Mouse (Mus musculus) lung, postnatal 0 days (tissue): Measurements from ENCODE around the gene Rrp7a. TPM values are rescaled to one million over a fixed set of nuclear protein-coding genes. Genes with fewer than 3 reads are reported as not detected.

Source experiments
- ATAC-seq: fragments of 200-750 bp; cut with Nextera tagmentation; 2 replicates; pipeline ENCODE4 v1.8.0; 2017; ENCODE audit warnings: moderate library complexity
- DNase-seq: peaks from one replicate; pipeline ENCODE4 v3.0.0-alpha.2; 2016; ENCODE audit warnings: low spot score
- H3K27ac ChIP-seq: fragments of 300-500 bp; sonication (generic); 2 replicates; pipeline ENCODE4 v1.5.1; 2014; ENCODE audit warnings: antibody characterized with exemption, mild to moderate bottlenecking, low read length, mixed read lengths
- H3K27me3 ChIP-seq: fragments of 300-500 bp; sonication (generic); replicated peaks from 2 replicates; pipeline ENCODE4 v1.6.1; 2014; ENCODE audit warnings: low read length, mixed read lengths; ENCODE audit not compliant: insufficient read depth
- H3K36me3 ChIP-seq: fragments of 300-500 bp; sonication (generic); 2 replicates; pipeline ENCODE4 v1.6.1; 2014; ENCODE audit warnings: low read length, mixed read lengths; ENCODE audit not compliant: insufficient read depth
- H3K4me1 ChIP-seq: fragments of 300-500 bp; sonication (generic); 2 replicates; pipeline ENCODE4 v1.6.1; 2014; ENCODE audit warnings: antibody characterized with exemption, low read depth, low read length, mixed read lengths; ENCODE audit not compliant: insufficient read depth
- H3K4me2 ChIP-seq: fragments of 300-500 bp; sonication (generic); replicated peaks from 2 replicates; pipeline ENCODE4 v1.6.1; 2014; ENCODE audit warnings: low read depth, mild to moderate bottlenecking, low read length, moderate library complexity, mixed read lengths
- H3K4me3 ChIP-seq: fragments of 300-500 bp; sonication (generic); 2 replicates; pipeline ENCODE4 v1.5.1; 2014; ENCODE audit warnings: low read depth, low read length
- H3K9ac ChIP-seq: fragments of 300-500 bp; sonication (generic); replicated peaks from 2 replicates; pipeline ENCODE4 v1.6.1; 2014; ENCODE audit warnings: low read depth, mild to moderate bottlenecking
- H3K9me3 ChIP-seq: fragments of 300-500 bp; sonication (generic); 2 replicates; pipeline ENCODE4 v1.6.1; 2016; ENCODE audit warnings: low read length, mixed read lengths
- CTCF ChIP-seq: IDR thresholded peaks from 2 replicates; pipeline ENCODE4 v1.5.1; 2016; ENCODE audit warnings: antibody characterized with exemption, mild to moderate bottlenecking
- EP300 ChIP-seq: IDR thresholded peaks from 2 replicates; pipeline ENCODE4 v1.6.1; 2016; ENCODE audit warnings: antibody characterized with exemption, mild to moderate bottlenecking, control low read depth
- WGBS: fragments of 180-500 bp; shearing (Covaris S2); extraction: QIAGEN DNeasy Blood & Tissue Kit; methylation state at CpG from one replicate; pipeline ENCODE4 v1.1.7; 2014; 5-methylcytosine and 5-hydroxymethylcytosine counted together
- polyA plus RNA-seq: library from polyadenylated mRNA; unstranded; fragments of >200 nt; fragmentation: Nextera tagmentation; extraction: Ambion mirVana; gene quantifications from 2 replicates; pipeline ENCODE4 v1.2.1, GENCODE M21; 2015

Gene Rrp7a
- polyA plus RNA-seq, 1 experiment from 2014 or later: 38.2 TPM

- H3K4me2 ChIP-seq: no peak overlapping the region
- TF ChIP-seq CTCF (no peak), EP300 (no peak)
- 62% methylated on average over 5 of the region's 5 CpGs for WGBS
Observed at GRCm38 (mm10) chr15:83083530-83083929, 39.1 kb downstream of the Rrp7a start.

GRCm38 (mm10) chr15:83075607-83076525 is 46.7 kb downstream of the Rrp7a start:
- WGBS: 22% methylated on average over 27 of the region's 27 CpGs
- ATAC-seq (no peak), DNase-seq (peak; percentile 24)
- no peak overlapping the region for H3K4me3 ChIP-seq
- peak overlapping the region; percentile 44 for H3K4me2 ChIP-seq
- no peaks in the 10 kb centered on the region for H3K27me3 ChIP-seq
- no peaks in the 10 kb centered on the region for H3K9me3 ChIP-seq
- no peaks in the 10 kb centered on the region for H3K36me3 ChIP-seq
- TF ChIP-seq EP300: no peak
- no peak overlapping the region for H3K9ac ChIP-seq
- H3K4me1 ChIP-seq: no peaks in the 10 kb centered on the region
- no peak overlapping the region for H3K27ac ChIP-seq

More at GRCm38 (mm10) chr15:83083530-83083929, 39.1 kb downstream of the Rrp7a start:
- no peaks in the 10 kb centered on the region for H3K36me3 ChIP-seq
- no peaks in the 10 kb centered on the region for H3K9me3 ChIP-seq
- no peaks in the 10 kb centered on the region for H3K4me1 ChIP-seq
- ATAC-seq: no peak
- no peak for DNase-seq
- H3K4me3 ChIP-seq: no peak overlapping the region
- H3K27ac ChIP-seq: no peak overlapping the region
- no peaks in the 10 kb centered on the region for H3K27me3 ChIP-seq
- no peak overlapping the region for H3K9ac ChIP-seq

GRCm38 (mm10) chr15:83074179-83074578 is 48.4 kb downstream of the Rrp7a start:
- DNase-seq (peak; percentile 29), ATAC-seq (no peak)
- 58% methylated on average over 4 of the region's 4 CpGs for WGBS
- TF ChIP-seq CTCF: no peak
- TF ChIP-seq EP300: no peak
- Histone ChIP-seq H3K4me1 (no peaks in the 10 kb centered on the region), H3K9ac (no peak overlapping the region), H3K27ac (no peak overlapping the region), H3K4me2 (no peak overlapping the region), H3K4me3 (no peak overlapping the region), H3K27me3 (no peaks in the 10 kb centered on the region), H3K36me3 (no peaks in the 10 kb centered on the region), H3K9me3 (no peaks in the 10 kb centered on the region)

GRCm38 (mm10) chr15:83071752-83072151 is 50.8 kb downstream of the Rrp7a start:
- no peak overlapping the region for H3K4me3 ChIP-seq
- no peaks in the 10 kb centered on the region for H3K4me1 ChIP-seq
- H3K9me3 ChIP-seq: no peaks in the 10 kb centered on the region
- H3K36me3 ChIP-seq: no peaks in the 10 kb centered on the region
- no peak overlapping the region for H3K27ac ChIP-seq
- no peak overlapping the region for H3K9ac ChIP-seq
- ATAC-seq (no peak), DNase-seq (no peak)
- TF ChIP-seq EP300 (no peak), CTCF (peak; percentile 34; the same call in 1 of the 2 replicates)
- 88% methylated on average over 5 of the region's 5 CpGs for WGBS
- no peaks in the 10 kb centered on the region for H3K27me3 ChIP-seq
- H3K4me2 ChIP-seq: no peak overlapping the region

GRCm38 (mm10) chr15:83070942-83071341 is 51.7 kb downstream of the Rrp7a start:
- no peak for TF ChIP-seq CTCF
- TF ChIP-seq EP300: no peak
- H3K27ac ChIP-seq: no peak overlapping the region
- H3K4me3 ChIP-seq: no peak overlapping the region
- H3K27me3 ChIP-seq: no peaks in the 10 kb centered on the region
- H3K36me3 ChIP-seq: no peaks in the 10 kb centered on the region
- WGBS: 22% methylated on average over 3 of the region's 3 CpGs
- H3K4me2 ChIP-seq: no peak overlapping the region
- H3K9ac ChIP-seq: no peak overlapping the region
- DNase-seq: peak; percentile 86
- H3K9me3 ChIP-seq: no peaks in the 10 kb centered on the region
- peak; percentile 92 for ATAC-seq
- no peaks in the 10 kb centered on the region for H3K4me1 ChIP-seq

GRCm38 (mm10) chr15:83068270-83068669 is 54.3 kb downstream of the Rrp7a start:
- H3K4me2 ChIP-seq: no peak overlapping the region
- no peak for DNase-seq
- no peak overlapping the region for H3K9ac ChIP-seq
- ATAC-seq: no peak
- 85% methylated on average over 5 of the region's 5 CpGs for WGBS
- no peaks in the 10 kb centered on the region for H3K36me3 ChIP-seq
- no peaks in the 10 kb centered on the region for H3K9me3 ChIP-seq
- H3K4me1 ChIP-seq: no peaks in the 10 kb centered on the region
- no peak overlapping the region for H3K4me3 ChIP-seq
- no peak overlapping the region for H3K27ac ChIP-seq
- no peak for TF ChIP-seq CTCF
- TF ChIP-seq EP300: no peak
- H3K27me3 ChIP-seq: no peaks in the 10 kb centered on the region
